Mouse (Mus musculus) liver, embryonic 13.5 days (tissue): Measurements from ENCODE around the gene Hic1. TPM values are rescaled to one million over a fixed set of nuclear protein-coding genes. Genes with fewer than 3 reads are reported as not detected.

ENCODE experiments used
- ATAC-seq: fragments of 200-750 bp; cut with Nextera tagmentation; 2 replicates; pipeline ENCODE4 v1.8.0; 2017; ENCODE audit warnings: low read depth, mild to moderate bottlenecking, moderate number of reproducible peaks, moderate library complexity
- DNase-seq: peaks from one replicate; pipeline ENCODE4 v3.0.0; 2022
- H3K27ac ChIP-seq: fragments of 300-500 bp; sonication (generic); 2 replicates; pipeline ENCODE4 v1.5.1; 2015; ENCODE audit warnings: moderate library complexity, mild to moderate bottlenecking, inconsistent platforms
- H3K27me3 ChIP-seq: fragments of 300-500 bp; sonication (generic); 2 replicates; pipeline ENCODE4 v1.6.1; 2015; ENCODE audit warnings: mild to moderate bottlenecking, inconsistent platforms
- H3K36me3 ChIP-seq: fragments of 300-500 bp; sonication (generic); 2 replicates; pipeline ENCODE4 v1.6.1; 2015; ENCODE audit warnings: mild to moderate bottlenecking, inconsistent platforms
- H3K4me1 ChIP-seq: fragments of 300-500 bp; sonication (generic); replicated peaks from 2 replicates; pipeline ENCODE4 v1.6.1; 2015; ENCODE audit warnings: inconsistent platforms
- H3K4me2 ChIP-seq: fragments of 300-500 bp; sonication (generic); 2 replicates; pipeline ENCODE4 v1.6.1; 2015; ENCODE audit warnings: inconsistent platforms, mild to moderate bottlenecking, moderate library complexity
- H3K4me3 ChIP-seq: fragments of 300-500 bp; sonication (generic); replicated peaks from 2 replicates; pipeline ENCODE4 v1.5.1; 2015; ENCODE audit warnings: mild to moderate bottlenecking, inconsistent platforms
- H3K9ac ChIP-seq: fragments of 300-500 bp; sonication (generic); 2 replicates; pipeline ENCODE4 v1.6.1; 2015; ENCODE audit warnings: mild to moderate bottlenecking, inconsistent platforms
- H3K9me3 ChIP-seq: fragments of 300-500 bp; sonication (generic); replicated peaks from 2 replicates; pipeline ENCODE4 v1.6.1; 2016; ENCODE audit warnings: inconsistent platforms
- WGBS: fragments of 180-500 bp; shearing (Covaris S2); methylation state at CpG from one replicate; pipeline ENCODE4 v1.1.7; 2015; ENCODE audit not compliant: insufficient replicate concordance; 5-methylcytosine and 5-hydroxymethylcytosine counted together
- polyA plus RNA-seq: library from polyadenylated mRNA; unstranded; fragments of >200 nt; fragmentation: Nextera tagmentation; extraction: Ambion mirVana; gene quantifications from 2 replicates; pipeline ENCODE4 v1.2.1, GENCODE M21; 2015

Hic1 gene
- polyA plus RNA-seq, 1 experiment from 2014 or later = 1.2 TPM

GRCm38 (mm10) chr11:75192336-75193214, 23.3 kb upstream of the Hic1 start:
- Histone ChIP-seq H3K4me3 (peak overlapping the region; percentile 61), H3K4me1 (peaks cover 61% of the 10 kb centered on the region), H3K4me2 (peak overlapping the region; percentile 79), H3K9me3 (no peaks in the 10 kb centered on the region), H3K9ac (peak overlapping the region; percentile 55; the same call in 1 of the 2 replicates), H3K27me3 (peaks cover 70% of the 10 kb centered on the region), H3K27ac (no peak overlapping the region; the same call in 1 of the 2 replicates), H3K36me3 (no peaks in the 10 kb centered on the region)
- DNase-seq = peak; percentile 68
- WGBS = 25% methylated on average over 13 of the region's 13 CpGs
- ATAC-seq = 0 out of 2 replicates have a peak, but pooled peaks have one; percentile 22

- H3K27me3 ChIP-seq = peaks cover 62% of the 10 kb centered on the region
- 53% methylated on average over 6 of the region's 6 CpGs for WGBS
Measured at GRCm38 (mm10) chr11:75191841-75192240, 22.5 kb upstream of the Hic1 start.

GRCm38 (mm10) chr11:75190905-75191441, 21.7 kb upstream of the Hic1 start, which contains the start of gene Dph1:
Gene Dph1 (minus strand): TSS chr11:75191241.
- Histone ChIP-seq H3K36me3 (peaks cover 1% of the 10 kb centered on the region; the same call in 1 of the 2 replicates), H3K27ac (peak within 1 kb of the TSS; percentile 80), H3K4me2 (peak within 1 kb of the TSS; percentile 94), H3K27me3 (peaks cover 54% of the 10 kb centered on the region), H3K4me1 (peaks cover 61% of the 10 kb centered on the region), H3K9me3 (no peaks in the 10 kb centered on the region), H3K4me3 (peak within 1 kb of the TSS; percentile 86), H3K9ac (peak within 1 kb of the TSS; percentile 81)
- ATAC-seq (no peak), DNase-seq (no peak)
- WGBS = 58% methylated on average over 5 of the region's 5 CpGs

More at GRCm38 (mm10) chr11:75191841-75192240, 22.5 kb upstream of the Hic1 start:
- Histone ChIP-seq H3K36me3 (no peaks in the 10 kb centered on the region), H3K4me1 (peaks cover 61% of the 10 kb centered on the region), H3K9ac (no peak overlapping the region), H3K4me3 (no peak overlapping the region), H3K9me3 (no peaks in the 10 kb centered on the region), H3K27ac (no peak overlapping the region; the same call in 1 of the 2 replicates), H3K4me2 (no peak overlapping the region)
- ATAC-seq (no peak), DNase-seq (no peak)

- Histone ChIP-seq H3K9me3 (no peaks in the 10 kb centered on the region), H3K4me1 (peaks cover 61% of the 10 kb centered on the region), H3K4me3 (peak overlapping the region; percentile 86), H3K27me3 (peaks cover 47% of the 10 kb centered on the region), H3K36me3 (peaks cover 7% of the 10 kb centered on the region; the same call in 1 of the 2 replicates), H3K9ac (peak overlapping the region; percentile 81), H3K27ac (peak overlapping the region; percentile 80), H3K4me2 (peak overlapping the region; percentile 94)
- DNase-seq = peak; percentile 78
- under 1% methylated on average over 24 of the region's 24 CpGs for WGBS
- ATAC-seq = peak; percentile 77
Measured at GRCm38 (mm10) chr11:75190371-75190724, 21.0 kb upstream of the Hic1 start.

- whole genome bisulfite sequencing = under 1% methylated on average over 22 of the region's 22 CpGs
- DNase-seq = no peak
- Histone ChIP-seq H3K9ac (peak overlapping the region; percentile 81), H3K4me1 (peaks cover 57% of the 10 kb centered on the region), H3K4me2 (peak overlapping the region; percentile 94), H3K9me3 (no peaks in the 10 kb centered on the region), H3K27ac (peak overlapping the region; percentile 80), H3K27me3 (peaks cover 42% of the 10 kb centered on the region), H3K36me3 (peaks cover 12% of the 10 kb centered on the region), H3K4me3 (peak overlapping the region; percentile 86)
- peak; percentile 79 for ATAC-seq
Measured at GRCm38 (mm10) chr11:75189713-75190370, 20.5 kb upstream of the Hic1 start.

GRCm38 (mm10) chr11:75184986-75185385, 15.7 kb upstream of the Hic1 start:
- no peak for ATAC-seq
- Histone ChIP-seq H3K27me3 (no peaks in the 10 kb centered on the region), H3K4me1 (peaks cover 18% of the 10 kb centered on the region), H3K4me2 (no peak overlapping the region), H3K4me3 (no peak overlapping the region), H3K9me3 (no peaks in the 10 kb centered on the region), H3K9ac (no peak overlapping the region), H3K36me3 (peaks cover 58% of the 10 kb centered on the region), H3K27ac (no peak overlapping the region; the same call in 1 of the 2 replicates)
- no peak for DNase-seq
- WGBS = 88% methylated on average over 2 of the region's 2 CpGs

- H3K4me2 ChIP-seq = no peak overlapping the region
- no peak overlapping the region; the same call in 1 of the 2 replicates for H3K27ac ChIP-seq
- H3K9ac ChIP-seq = no peak overlapping the region
- H3K4me3 ChIP-seq = no peak overlapping the region
- DNase-seq (no peak), ATAC-seq (no peak)
- no peaks in the 10 kb centered on the region for H3K9me3 ChIP-seq
- 79% methylated on average over 5 of the region's 5 CpGs for WGBS
- H3K4me1 ChIP-seq = peaks cover 15% of the 10 kb centered on the region
- H3K36me3 ChIP-seq = peaks cover 58% of the 10 kb centered on the region
- no peaks in the 10 kb centered on the region for H3K27me3 ChIP-seq
Measured at GRCm38 (mm10) chr11:75184573-75184972, 15.3 kb upstream of the Hic1 start.

- Histone ChIP-seq H3K4me1 (peaks cover 15% of the 10 kb centered on the region), H3K4me2 (no peak overlapping the region), H3K9me3 (no peaks in the 10 kb centered on the region), H3K27ac (no peak overlapping the region), H3K36me3 (peaks cover 58% of the 10 kb centered on the region), H3K27me3 (no peaks in the 10 kb centered on the region), H3K4me3 (no peak overlapping the region), H3K9ac (no peak overlapping the region)
- ATAC-seq (no peak), DNase-seq (no peak)
- 79% methylated on average over 2 of the region's 2 CpGs for WGBS
Measured at GRCm38 (mm10) chr11:75183917-75184570, 14.7 kb upstream of the Hic1 start.

GRCm38 (mm10) chr11:75178672-75179208, 9.4 kb upstream of the Hic1 start, which contains the start of gene Ovca2:
Gene Ovca2 (minus strand): TSS chr11:75178835.
- peak; percentile 94 for ATAC-seq

GRCm38 (mm10) chr11:75178011-75178410, 8.7 kb upstream of the Hic1 start:
- 44% methylated on average over 12 of the region's 12 CpGs for WGBS
- no peak for DNase-seq
- Histone ChIP-seq H3K9me3 (no peaks in the 10 kb centered on the region), H3K27ac (peak overlapping the region; percentile 73), H3K4me3 (peak overlapping the region; percentile 83), H3K4me2 (peak overlapping the region; percentile 83), H3K9ac (peak overlapping the region; percentile 86), H3K4me1 (peaks cover 35% of the 10 kb centered on the region), H3K27me3 (peaks cover 29% of the 10 kb centered on the region), H3K36me3 (peaks cover 45% of the 10 kb centered on the region)
- ATAC-seq = no peak

More at GRCm38 (mm10) chr11:75178672-75179208, 9.4 kb upstream of the Hic1 start, which contains the start of gene Ovca2:
- Histone ChIP-seq H3K27me3 (peaks cover 21% of the 10 kb centered on the region), H3K4me1 (peaks cover 28% of the 10 kb centered on the region), H3K9ac (peak within 1 kb of the TSS; percentile 86), H3K4me3 (peak within 1 kb of the TSS; percentile 83), H3K27ac (peak within 1 kb of the TSS; percentile 73), H3K4me2 (peak within 1 kb of the TSS; percentile 83), H3K36me3 (peaks cover 53% of the 10 kb centered on the region), H3K9me3 (no peaks in the 10 kb centered on the region)
- DNase-seq = peak; percentile 88
- under 1% methylated on average over 33 of the region's 33 CpGs for WGBS
